Mouse (Mus musculus) CH12.LX (cell line): ENCODE data around the gene Col16a1.

Experiments used
- CTCF ChIP-seq, 2 experiments: IDR thresholded peaks in 1 of 2; conservative IDR thresholded peaks in 1 of 2; 2 replicates each; pipeline ENCODE4 v1.5.1; 2011 to 2012; ENCODE audit warnings: low read depth in 2 of 2, low read length in 2 of 2, improper control_type of control experiment in 1 of 2, inconsistent platforms in 1 of 2, mild to moderate bottlenecking in 1 of 2, moderate library complexity in 1 of 2
- E2F4 ChIP-seq: IDR thresholded peaks from 2 replicates; pipeline ENCODE4 v1.6.1; 2011; ENCODE audit warnings: low read depth, low read length, improper control_type of control experiment; ENCODE audit not compliant: insufficient replicate concordance
- EP300 ChIP-seq: IDR thresholded peaks from 2 replicates; pipeline ENCODE4 v1.6.1; 2011; ENCODE audit warnings: low read length, improper control_type of control experiment
- KAT2A ChIP-seq: IDR thresholded peaks from 2 replicates; pipeline ENCODE4 v1.6.1; 2012; ENCODE audit warnings: low read length, improper control_type of control experiment, inconsistent platforms; ENCODE audit not compliant: insufficient replicate concordance
- MAX ChIP-seq: IDR thresholded peaks from 2 replicates; pipeline ENCODE4 v1.6.1; 2011; ENCODE audit warnings: low read length, improper control_type of control experiment
- POLR2A ChIP-seq: IDR thresholded peaks from 2 replicates; pipeline ENCODE4 v1.6.1; 2011; ENCODE audit warnings: low read depth, mild to moderate bottlenecking, improper control_type of control experiment, low read length
- POLR2AphosphoS2 ChIP-seq: IDR thresholded peaks from 2 replicates; pipeline ENCODE4 v1.6.1; 2011; ENCODE audit warnings: low read depth, low read length, improper control_type of control experiment
- SMC3 ChIP-seq: IDR thresholded peaks from 2 replicates; pipeline ENCODE4 v1.6.1; 2011; ENCODE audit warnings: low read depth, low read length, improper control_type of control experiment
- UBTF ChIP-seq: IDR thresholded peaks from 2 replicates; pipeline ENCODE4 v1.6.1; 2012; ENCODE audit warnings: low read depth, mild to moderate bottlenecking, inconsistent platforms, low read length, improper control_type of control experiment, moderate library complexity
- ZKSCAN1 ChIP-seq: IDR thresholded peaks from 2 replicates; pipeline ENCODE4 v1.6.1; 2012; ENCODE audit warnings: low read depth, inconsistent platforms, low read length, improper control_type of control experiment, borderline replicate concordance
- ZNF384 ChIP-seq: IDR thresholded peaks from 2 replicates; pipeline ENCODE4 v1.6.1; 2012; ENCODE audit warnings: low read depth, low read length, improper control_type of control experiment, inconsistent platforms

DNA sequence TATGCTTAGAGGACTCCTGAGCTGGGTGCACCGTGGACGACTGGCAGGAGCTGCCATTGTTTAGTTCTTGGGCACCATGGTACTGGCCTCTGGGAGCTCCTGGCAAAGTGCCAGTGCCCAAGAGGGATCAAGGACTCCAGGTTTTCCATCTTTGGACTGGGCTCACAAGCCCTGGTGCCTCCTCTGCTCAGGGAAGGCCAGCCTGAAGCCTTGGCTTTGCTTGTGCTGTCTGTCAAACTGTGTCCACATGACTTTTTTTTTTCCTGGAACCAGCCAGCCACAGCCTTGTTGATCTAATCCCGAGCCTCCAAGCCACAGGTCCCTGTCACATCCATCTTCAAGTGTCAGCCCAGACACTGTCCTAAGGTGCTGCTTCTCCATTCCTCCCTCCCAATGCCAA lies 94.1 kb downstream of the Col16a1 start:
- TF ChIP-seq ZNF384 (no peak), ZKSCAN1 (no peak), SMC3 (no peak), E2F4 (no peak), CTCF (conservative IDR thresholded peaks at IDR 0.05 in 1 of 2, IDR thresholded peaks at IDR 0.05 in 1 of 2; ENCODE audit: low read depth in 2 of 2, low read length in 2 of 2) (no peak), EP300 (no peak), POLR2AphosphoS2 (no peak), KAT2A (no peak), UBTF (no peak), MAX (no peak), POLR2A (no peak)
